Mouse (Mus musculus) kidney, embryonic 15.5 days (tissue): Measurements from ENCODE around the gene Olfr70. TPM values are rescaled to one million over a fixed set of nuclear protein-coding genes. Genes with fewer than 3 reads are reported as not detected.

Source experiments
- ATAC-seq: fragments of 200-750 bp; cut with Nextera tagmentation; replicated peaks from 2 replicates; pipeline ENCODE4 v1.8.0; 2017; ENCODE audit warnings: moderate TSS enrichment; ENCODE audit not compliant: low FRiP score
- H3K27ac ChIP-seq: fragments of 300-500 bp; sonication (generic); 2 replicates; pipeline ENCODE4 v1.5.1; 2015; ENCODE audit warnings: mild to moderate bottlenecking, inconsistent platforms
- H3K27me3 ChIP-seq: fragments of 300-500 bp; sonication (generic); 2 replicates; pipeline ENCODE4 v1.6.1; 2015; ENCODE audit warnings: inconsistent platforms
- H3K36me3 ChIP-seq: fragments of 300-500 bp; sonication (generic); 2 replicates; pipeline ENCODE4 v1.6.1; 2015; ENCODE audit warnings: inconsistent platforms
- H3K4me1 ChIP-seq: fragments of 300-500 bp; sonication (generic); 2 replicates; pipeline ENCODE4 v1.6.1; 2015; ENCODE audit warnings: inconsistent platforms
- H3K4me2 ChIP-seq: fragments of 300-500 bp; sonication (generic); 2 replicates; pipeline ENCODE4 v1.6.1; 2015; ENCODE audit warnings: moderate library complexity, mild to moderate bottlenecking, inconsistent platforms
- H3K4me3 ChIP-seq: fragments of 300-500 bp; sonication (generic); replicated peaks from 2 replicates; pipeline ENCODE4 v1.5.1; 2015; ENCODE audit warnings: mild to moderate bottlenecking, inconsistent platforms
- H3K9ac ChIP-seq: fragments of 300-500 bp; sonication (generic); 2 replicates; pipeline ENCODE4 v1.6.1; 2015; ENCODE audit warnings: mild to moderate bottlenecking, inconsistent platforms
- H3K9me3 ChIP-seq: fragments of 300-500 bp; sonication (generic); replicated peaks from 2 replicates; pipeline ENCODE4 v1.6.1; 2016; ENCODE audit warnings: inconsistent platforms
- WGBS: fragments of 180-500 bp; shearing (Covaris S2); methylation state at CpG from one replicate; pipeline ENCODE4 v1.1.7; 2015; ENCODE audit warnings: mixed read lengths; 5-methylcytosine and 5-hydroxymethylcytosine counted together
- polyA plus RNA-seq: library from polyadenylated mRNA; unstranded; fragments of >200 nt; fragmentation: Nextera tagmentation; extraction: Ambion mirVana; gene quantifications from 2 replicates; pipeline ENCODE4 v1.2.1, GENCODE M21; 2015

Gene Olfr70
- polyA plus RNA-seq, 1 experiment from 2014 or later = not detected

DNA sequence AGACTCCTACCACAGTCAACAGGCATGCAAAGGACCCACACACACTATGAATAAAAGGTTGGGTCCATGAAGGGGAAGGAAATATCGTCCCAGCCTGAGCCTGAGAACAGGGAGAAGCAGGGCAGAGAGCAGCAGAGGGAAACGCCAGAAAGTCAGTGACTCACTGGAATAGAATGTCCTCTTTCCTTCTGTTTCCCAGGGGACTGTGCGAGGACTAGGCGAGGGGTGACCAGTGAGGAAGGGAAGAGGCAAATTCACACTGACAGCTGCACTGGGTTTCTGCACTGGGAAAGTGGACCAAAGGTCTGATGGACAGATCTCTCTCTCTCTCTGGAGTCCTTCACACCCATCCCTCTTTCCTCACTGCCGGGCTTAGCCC, 28.0 kb upstream of the Olfr70 start:
- Histone ChIP-seq H3K4me3 (no peak overlapping the region), H3K36me3 (no peaks in the 10 kb centered on the region), H3K9me3 (no peaks in the 10 kb centered on the region), H3K9ac (no peak overlapping the region), H3K4me2 (peak overlapping the region; percentile 14; the same call in 1 of the 2 replicates), H3K27me3 (no peaks in the 10 kb centered on the region; the same call in 1 of the 2 replicates), H3K27ac (peak overlapping the region; percentile 81), H3K4me1 (peaks cover 50% of the 10 kb centered on the region)
- 44% methylated on average over 5 of the region's 5 CpGs for WGBS
- ATAC-seq = peak; percentile 55; the same call in 1 of the 2 replicates

DNA sequence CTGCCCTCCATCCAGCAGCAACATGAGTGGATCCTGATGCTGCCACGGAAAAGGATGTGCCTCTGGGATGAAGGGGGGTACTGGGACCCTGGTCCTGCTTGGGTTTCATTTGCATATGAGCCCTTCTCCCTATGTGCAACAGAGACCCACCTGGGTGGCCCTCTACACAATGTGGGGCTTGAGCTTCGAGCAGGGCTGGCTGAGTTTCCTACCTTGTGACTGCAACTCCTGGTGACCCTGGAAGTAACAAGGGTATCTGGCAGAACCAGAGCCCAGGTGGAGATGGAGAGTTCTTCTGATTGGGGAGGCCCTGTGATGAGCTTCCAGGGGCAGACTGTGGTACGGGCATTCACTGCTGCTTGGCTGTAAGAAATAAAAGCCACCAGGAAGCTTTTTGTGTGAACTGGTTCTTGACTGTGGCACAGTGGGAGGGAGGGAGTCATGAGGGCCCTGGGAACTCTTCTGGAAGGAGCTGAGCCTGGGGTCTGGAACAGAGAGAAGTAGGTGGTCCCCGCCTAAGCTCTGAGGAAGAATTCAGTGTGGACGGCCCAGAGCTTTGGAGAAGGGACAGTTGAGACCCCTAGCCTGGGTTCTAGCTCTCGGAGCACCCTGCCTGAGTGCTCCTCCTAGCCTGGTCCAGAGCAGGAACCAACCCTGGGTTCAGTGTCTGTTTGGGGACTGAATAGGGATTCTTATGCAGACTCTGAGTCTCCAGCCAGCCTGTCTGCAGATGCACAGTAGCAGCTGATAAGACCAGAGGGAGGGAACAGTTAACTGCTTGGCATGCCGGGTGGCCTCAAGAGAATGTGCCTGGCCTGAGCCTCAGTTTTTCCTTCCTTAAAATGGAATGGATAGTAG, 27.3 kb upstream of the Olfr70 start:
- Histone ChIP-seq H3K27ac (peak overlapping the region; percentile 81), H3K4me1 (peaks cover 50% of the 10 kb centered on the region), H3K9me3 (no peaks in the 10 kb centered on the region), H3K4me2 (no peak overlapping the region), H3K9ac (no peak overlapping the region), H3K27me3 (no peaks in the 10 kb centered on the region; the same call in 1 of the 2 replicates), H3K36me3 (no peaks in the 10 kb centered on the region), H3K4me3 (no peak overlapping the region)
- 76% methylated on average over 7 of the region's 7 CpGs for WGBS
- ATAC-seq = no peak

DNA sequence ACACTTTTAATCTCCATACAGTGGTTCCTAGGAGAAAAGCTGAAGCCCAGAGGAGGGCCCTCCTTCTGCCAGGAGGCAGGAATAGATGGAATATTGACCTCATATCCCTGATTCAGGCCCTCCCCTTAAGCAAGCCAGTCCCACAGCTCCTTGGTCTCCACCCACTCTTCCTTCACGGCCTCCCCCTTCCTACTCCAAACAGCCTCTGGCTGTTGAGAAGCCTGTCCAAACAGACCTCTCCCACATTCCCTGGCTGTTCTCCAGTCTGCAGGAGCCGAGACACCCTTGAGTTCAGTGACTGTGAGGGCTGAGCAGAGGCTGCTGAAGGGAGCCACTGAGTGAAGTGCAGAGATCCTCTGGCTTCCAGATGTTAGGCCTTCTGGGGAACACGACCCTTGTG, 26.4 kb upstream of the Olfr70 start, which contains the start of gene Hrct1:
Gene Hrct1 (plus strand): TSS at position 194 of the 400 bp plus-strand sequence.
- Histone ChIP-seq H3K4me1 (peaks cover 50% of the 10 kb centered on the region), H3K27ac (peak within 1 kb of the TSS; percentile 81), H3K4me2 (no peak within 1 kb of the TSS), H3K27me3 (no peaks in the 10 kb centered on the region; the same call in 1 of the 2 replicates), H3K9ac (no peak within 1 kb of the TSS), H3K4me3 (no peak within 1 kb of the TSS), H3K9me3 (no peaks in the 10 kb centered on the region), H3K36me3 (no peaks in the 10 kb centered on the region)
- 35% methylated on average over 3 of the region's 3 CpGs for WGBS
- peak; percentile 73 for ATAC-seq

DNA sequence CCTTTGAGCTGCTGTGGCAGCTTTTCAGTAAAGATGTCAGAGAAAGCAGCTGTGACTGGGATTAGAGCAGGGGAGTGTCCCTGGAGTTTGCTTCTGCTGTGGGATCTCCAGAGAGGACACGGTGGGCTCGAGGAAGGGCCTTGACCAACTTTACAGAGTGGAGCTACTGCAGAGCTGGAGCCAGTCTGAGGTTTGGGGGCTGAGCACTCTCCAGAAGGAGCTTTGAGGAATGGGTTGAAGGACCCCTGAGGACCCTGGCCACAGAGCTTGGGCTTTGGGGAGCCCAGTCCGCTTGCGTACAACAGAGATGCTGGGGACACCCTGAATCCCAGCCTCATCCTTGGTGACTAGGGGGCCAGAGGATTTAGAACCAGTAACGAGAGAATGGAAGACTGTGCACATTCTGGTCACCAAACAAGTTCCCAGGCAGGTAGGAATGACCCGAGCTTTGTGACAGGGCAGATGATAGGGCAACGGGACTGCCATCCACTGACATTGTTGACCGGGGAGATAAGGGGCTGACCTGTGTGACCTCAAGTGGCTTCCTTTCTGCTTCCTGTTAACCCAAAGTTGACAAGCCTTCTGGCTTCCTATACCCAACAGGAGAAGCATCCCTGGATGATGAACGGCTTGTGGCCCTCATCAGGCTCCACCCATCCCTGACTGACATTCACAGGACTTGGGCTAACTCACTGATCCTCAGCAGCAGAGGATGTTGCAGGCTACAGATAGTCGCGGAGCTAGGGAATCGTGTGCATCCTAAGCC, 25.8 kb upstream of the Olfr70 start:
- no peaks in the 10 kb centered on the region; the same call in 1 of the 2 replicates for H3K27me3 ChIP-seq
- H3K9ac ChIP-seq = no peak overlapping the region
- peaks cover 50% of the 10 kb centered on the region for H3K4me1 ChIP-seq
- no peak overlapping the region for H3K27ac ChIP-seq
- no peak for ATAC-seq
- H3K36me3 ChIP-seq = no peaks in the 10 kb centered on the region
- 68% methylated on average over 12 of the region's 12 CpGs for WGBS
- H3K9me3 ChIP-seq = no peaks in the 10 kb centered on the region
- H3K4me3 ChIP-seq = no peak overlapping the region
- no peak overlapping the region for H3K4me2 ChIP-seq

DNA sequence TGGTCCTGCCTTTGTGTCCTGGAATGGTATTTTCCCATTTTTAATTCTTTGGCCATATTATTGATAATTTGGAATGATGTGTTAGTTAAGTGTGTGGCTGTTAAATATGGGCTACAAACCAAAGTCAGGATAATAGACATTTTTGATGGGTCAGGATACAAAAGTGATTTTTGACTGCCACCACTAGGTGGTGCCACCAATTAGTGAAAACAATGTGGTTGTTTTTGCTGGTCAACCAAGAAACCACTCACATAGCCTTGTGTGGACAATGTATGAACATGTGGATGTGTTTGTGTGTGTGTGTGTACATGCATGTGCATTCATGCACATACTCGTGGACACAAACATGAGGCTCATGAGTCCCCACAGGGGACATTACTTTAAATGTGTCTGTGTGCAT, 24.2 kb upstream of the Olfr70 start:
- no peaks in the 10 kb centered on the region for H3K9me3 ChIP-seq
- 36% methylated on average over 1 of the region's 1 CpGs for WGBS
- H3K4me3 ChIP-seq = no peak overlapping the region
- H3K27ac ChIP-seq = no peak overlapping the region
- H3K36me3 ChIP-seq = no peaks in the 10 kb centered on the region
- no peak overlapping the region for H3K9ac ChIP-seq
- H3K27me3 ChIP-seq = no peaks in the 10 kb centered on the region
- no peak for ATAC-seq
- no peak overlapping the region for H3K4me2 ChIP-seq
- H3K4me1 ChIP-seq = peaks cover 38% of the 10 kb centered on the region

DNA sequence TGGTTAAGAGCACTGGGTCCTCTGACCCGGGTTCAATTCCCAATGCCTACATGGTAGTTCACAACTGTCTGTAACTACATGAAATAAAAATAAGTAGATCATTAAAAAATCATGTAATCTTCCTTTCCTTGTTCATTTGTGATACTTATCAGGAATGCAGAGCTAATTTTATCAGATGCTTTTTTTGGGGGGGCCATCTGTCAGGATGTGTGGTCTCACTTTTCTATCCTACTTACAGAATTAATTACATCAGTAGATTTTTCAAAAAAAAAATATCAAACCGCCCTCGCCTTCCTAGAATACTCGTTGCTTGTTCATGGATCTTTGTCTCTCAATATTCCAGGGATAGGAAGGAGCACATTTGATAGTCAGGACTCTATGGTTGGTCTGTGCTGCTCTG, 21.6 kb upstream of the Olfr70 start:
- no peak overlapping the region for H3K4me2 ChIP-seq
- H3K27ac ChIP-seq = no peak overlapping the region
- no peaks in the 10 kb centered on the region for H3K9me3 ChIP-seq
- H3K27me3 ChIP-seq = no peaks in the 10 kb centered on the region
- no peak overlapping the region for H3K9ac ChIP-seq
- H3K36me3 ChIP-seq = no peaks in the 10 kb centered on the region
- 84% methylated on average over 4 of the region's 4 CpGs for WGBS
- no peak for ATAC-seq
- H3K4me1 ChIP-seq = peaks cover 12% of the 10 kb centered on the region
- no peak overlapping the region for H3K4me3 ChIP-seq

DNA sequence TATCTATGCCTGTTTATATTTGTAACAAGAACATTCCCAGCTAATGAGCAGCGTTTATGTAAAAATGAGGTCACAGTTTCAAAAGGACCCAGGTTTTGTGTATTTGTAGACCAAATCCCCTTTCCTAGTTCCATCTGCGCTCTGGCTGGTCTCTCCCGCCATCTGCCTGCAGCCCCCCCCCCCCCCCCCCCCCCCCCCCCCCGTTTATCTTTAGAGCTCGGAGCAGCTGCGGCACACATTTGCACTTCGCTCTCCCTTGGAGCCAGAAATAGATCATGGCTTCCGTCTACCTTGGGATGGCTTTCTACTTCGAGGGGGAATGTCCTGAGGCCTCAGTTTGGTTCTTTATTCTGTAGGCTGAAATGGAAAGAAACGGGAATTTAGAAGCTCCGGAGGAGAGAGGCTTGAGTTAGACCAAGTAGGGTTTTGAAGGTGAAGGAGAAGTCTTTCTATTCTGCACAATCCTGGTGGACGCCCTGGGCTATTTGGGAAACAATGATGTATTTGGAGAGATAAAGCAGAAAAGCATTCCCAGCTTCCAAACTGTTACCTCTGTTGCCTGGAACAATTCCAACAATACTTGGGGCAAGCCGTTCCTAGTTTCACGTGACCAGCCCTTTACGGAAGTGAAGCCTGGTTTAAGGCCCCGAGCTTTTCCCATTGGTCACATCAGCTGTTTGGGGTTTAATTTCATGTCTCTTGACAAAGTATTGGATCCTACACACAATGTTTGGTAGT, 20.1 kb upstream of the Olfr70 start:
- Histone ChIP-seq H3K9ac (no peak overlapping the region), H3K27me3 (no peaks in the 10 kb centered on the region; the same call in 1 of the 2 replicates), H3K4me2 (no peak overlapping the region), H3K4me1 (no peaks in the 10 kb centered on the region), H3K4me3 (no peak overlapping the region), H3K9me3 (no peaks in the 10 kb centered on the region), H3K27ac (no peak overlapping the region), H3K36me3 (no peaks in the 10 kb centered on the region)
- 65% methylated on average over 15 of the region's 16 CpGs for WGBS
- no peak for ATAC-seq

DNA sequence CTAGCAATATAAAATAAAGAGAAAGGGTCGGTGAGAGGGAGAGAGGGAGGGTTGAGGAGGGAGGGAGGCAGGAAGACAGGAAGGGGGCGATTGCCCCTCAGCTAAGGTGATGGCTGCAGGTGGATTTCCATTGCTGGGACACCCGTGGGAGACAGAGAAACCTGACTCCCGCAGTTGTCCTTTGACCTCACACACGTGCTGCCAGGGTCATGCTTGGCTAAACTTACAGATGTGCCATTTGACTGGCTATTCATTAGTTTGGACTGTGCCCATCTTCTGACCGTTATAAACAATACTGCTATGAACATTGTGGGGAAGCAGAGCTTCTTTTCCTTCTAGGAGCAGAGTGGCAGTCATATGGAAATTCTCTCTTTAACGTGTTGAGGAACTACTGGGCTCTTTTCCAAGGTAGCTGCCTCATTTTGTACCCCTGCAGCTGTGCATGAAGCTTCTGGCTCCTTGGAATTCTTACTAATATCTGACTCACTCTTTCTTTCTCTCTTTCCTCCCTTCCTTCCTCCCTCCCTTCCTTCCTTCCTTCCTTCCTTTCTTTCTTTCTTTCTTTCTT, 13.1 kb upstream of the Olfr70 start:
- ATAC-seq = no peak
- no peak overlapping the region for H3K4me2 ChIP-seq
- H3K4me1 ChIP-seq = 0 out of 2 replicates have a peak, but pooled peaks cover 6% of the 10 kb centered on the region
- WGBS = 22% methylated on average over 7 of the region's 7 CpGs
- H3K27me3 ChIP-seq = peaks cover 10% of the 10 kb centered on the region
- H3K9ac ChIP-seq = no peak overlapping the region
- H3K9me3 ChIP-seq = no peaks in the 10 kb centered on the region
- H3K27ac ChIP-seq = no peak overlapping the region
- H3K4me3 ChIP-seq = no peak overlapping the region
- no peaks in the 10 kb centered on the region for H3K36me3 ChIP-seq

DNA sequence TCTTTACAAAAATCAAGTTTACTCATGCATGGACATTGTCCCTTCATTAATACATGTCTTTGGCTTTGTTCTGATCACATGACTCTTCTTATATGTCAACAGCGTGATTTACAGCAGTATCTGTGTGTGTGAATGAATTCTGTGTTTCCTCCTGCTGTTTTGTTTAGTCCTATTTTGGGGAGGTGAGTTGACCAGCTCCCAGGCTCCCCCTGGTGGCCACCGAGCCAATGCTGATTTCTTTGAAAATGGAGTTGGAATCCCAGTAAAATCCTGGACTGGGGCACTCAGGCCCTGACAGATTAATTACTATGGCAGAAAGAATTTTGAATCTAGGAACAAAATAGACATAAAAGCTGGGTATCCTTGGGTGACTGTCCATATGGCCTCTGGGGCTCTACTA, 11.2 kb upstream of the Olfr70 start:
- H3K36me3 ChIP-seq = no peaks in the 10 kb centered on the region
- 0 out of 2 replicates have a peak, but pooled peaks cover 6% of the 10 kb centered on the region for H3K4me1 ChIP-seq
- no peaks in the 10 kb centered on the region for H3K9me3 ChIP-seq
- ATAC-seq = no peak
- H3K4me2 ChIP-seq = no peak overlapping the region
- no peak overlapping the region for H3K9ac ChIP-seq
- no peak overlapping the region for H3K27ac ChIP-seq
- H3K27me3 ChIP-seq = peaks cover 10% of the 10 kb centered on the region
- H3K4me3 ChIP-seq = no peak overlapping the region
- WGBS = 4% methylated on average over 2 of the region's 2 CpGs

DNA sequence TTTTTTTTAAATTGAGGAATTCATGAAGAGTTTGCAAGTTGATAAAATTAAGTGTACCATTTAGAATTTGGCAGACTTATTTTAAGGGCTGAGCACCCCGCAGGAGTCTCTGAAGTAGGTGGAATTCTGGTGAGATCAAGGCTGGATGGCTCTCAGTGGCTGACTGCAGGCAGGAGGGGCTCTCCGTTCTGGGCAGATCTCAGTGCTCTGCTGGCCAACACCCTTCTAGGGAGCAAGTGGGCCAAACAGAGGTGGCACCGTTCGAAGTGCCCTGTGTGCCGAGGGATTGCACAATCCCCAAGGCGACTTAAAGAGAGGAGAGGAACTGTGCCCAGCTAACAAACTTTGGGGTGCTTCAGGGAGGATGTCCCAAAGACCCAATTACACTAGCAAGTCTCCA, 9.3 kb upstream of the Olfr70 start, which contains the start of gene Olfr71:
Gene Olfr71 (minus strand): TSS at position 387 of the 400 bp plus-strand sequence.
- no peaks in the 10 kb centered on the region for H3K36me3 ChIP-seq
- WGBS = 74% methylated on average over 6 of the region's 6 CpGs
- H3K4me1 ChIP-seq = 0 out of 2 replicates have a peak, but pooled peaks cover 6% of the 10 kb centered on the region
- no peak within 1 kb of the TSS for H3K27ac ChIP-seq
- H3K4me2 ChIP-seq = no peak within 1 kb of the TSS
- H3K9ac ChIP-seq = no peak within 1 kb of the TSS
- no peaks in the 10 kb centered on the region for H3K9me3 ChIP-seq
- no peak for ATAC-seq
- H3K27me3 ChIP-seq = peaks cover 14% of the 10 kb centered on the region
- no peak within 1 kb of the TSS for H3K4me3 ChIP-seq

DNA sequence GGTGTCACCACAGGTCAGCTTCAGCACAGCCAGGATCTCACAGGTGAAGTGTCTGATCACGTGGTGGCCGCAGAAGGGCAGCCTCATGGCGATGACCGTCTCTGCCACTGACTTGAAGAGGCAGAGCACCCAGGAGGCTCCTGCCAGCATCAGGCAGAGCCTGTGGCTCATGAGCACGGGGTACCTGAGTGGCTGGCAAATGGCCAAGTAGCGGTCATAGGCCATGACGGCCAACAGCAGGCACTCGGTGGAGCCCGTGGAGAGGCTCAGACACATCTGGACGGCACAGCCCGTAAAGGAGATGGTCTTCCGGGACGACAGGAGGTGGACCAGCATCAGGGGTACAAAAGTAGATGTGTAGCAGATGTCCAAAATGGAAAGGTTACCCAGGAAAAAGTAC, 5.4 kb upstream of the Olfr70 start:
- H3K4me3 ChIP-seq = no peak overlapping the region
- no peaks in the 10 kb centered on the region for H3K36me3 ChIP-seq
- H3K27ac ChIP-seq = no peak overlapping the region
- H3K9me3 ChIP-seq = no peaks in the 10 kb centered on the region
- 0 out of 2 replicates have a peak, but pooled peaks cover 10% of the 10 kb centered on the region for H3K4me1 ChIP-seq
- H3K27me3 ChIP-seq = peaks cover 14% of the 10 kb centered on the region
- WGBS = 78% methylated on average over 13 of the region's 13 CpGs
- H3K4me2 ChIP-seq = no peak overlapping the region
- no peak for ATAC-seq
- H3K9ac ChIP-seq = no peak overlapping the region
